Comparison of ENCODE assay signal across 28 mouse cellular contexts in genomic region chr19:59190431-59191122, GRCm38 (mm10). TPM values are rescaled to one million over a fixed set of nuclear protein-coding genes. Genes with fewer than 3 reads are reported as not detected.
DNase-seq lines count a peak whose midpoint lies in the region; ATAC-seq lines count a peak whose summit lies in the region.
"Had no signal": no experiment of that assay in that cellular context is flagged by ENCODE, and none has a peak within 500 bp of the region (broad histone marks: within the 10 kb centered on the region; RNA-seq: fewer than 3 reads in every experiment).

No protein-coding gene starts in this region.

- no peak for ATAC-seq in hindbrain, embryonic 11.5 days (ENCODE audit: low FRiP score)
- ATAC-seq in hindbrain, embryonic 14.5 days (ENCODE audit: low FRiP score) = no peak
- ATAC-seq in neural tube, embryonic 11.5 days (ENCODE audit: insufficient read depth, low FRiP score, low TSS enrichment) = no peak
- ATAC-seq in liver, embryonic 12.5 days = no peak

- DNase-seq in embryo, embryonic 10.5 days (ENCODE audit: low spot score) = peak; percentile 36
- DNase-seq in embryo, embryonic 10 days (ENCODE audit: low spot score) = no peak
- DNase-seq in hindbrain, embryonic 11.5 days (ENCODE audit: low spot score) = peak; percentile 39
- DNase-seq in hindbrain, embryonic 14.5 days (ENCODE audit: low spot score) = no peak
- DNase-seq in embryonic facial prominence, embryonic 10.5 days (ENCODE audit: low spot score) = peak; percentile 18
- peak; percentile 23 for DNase-seq in neural tube, embryonic 11.5 days (ENCODE audit: low spot score)
- no peak for DNase-seq in thymus, postnatal 36 days
- DNase-seq: adrenal gland, postnatal 36 days; cerebellum, adult 11 months; cerebellum, adult 9-11 months; heart, postnatal 4 days; kidney, adult 11 months; kidney, postnatal 36 days; layer of hippocampus, postnatal 36 days; liver, embryonic 13.5 days; lung, adult 2 months; lung, postnatal 14 days; right cerebral cortex, adult 18-20 months; right cerebral cortex, postnatal 4 days had no signal

- no peaks in the 10 kb centered on the region for H3K36me3 ChIP-seq in hindbrain, embryonic 11.5 days (ENCODE audit: control insufficient read depth, insufficient read depth, low read length)
- no peaks in the 10 kb centered on the region for H3K36me3 ChIP-seq in hindbrain, embryonic 14.5 days (replicated peaks; ENCODE audit: control insufficient read depth, insufficient read depth)
- H3K36me3 ChIP-seq in embryonic facial prominence, embryonic 10.5 days (replicated peaks) = no peaks in the 10 kb centered on the region
- no peaks in the 10 kb centered on the region for H3K36me3 ChIP-seq in neural tube, embryonic 11.5 days (ENCODE audit: control insufficient read depth, insufficient read depth, low read length)
- H3K36me3 ChIP-seq in liver, embryonic 12.5 days = no peaks in the 10 kb centered on the region
- H3K36me3 ChIP-seq: kidney, embryonic 15.5 days; limb, embryonic 13.5 days; liver, embryonic 13.5 days; midbrain, embryonic 12.5 days; neural tube, embryonic 12.5 days; stomach, embryonic 15.5 days had no signal

- no peak overlapping the region for H3K9ac ChIP-seq in hindbrain, embryonic 11.5 days (ENCODE audit: low read depth, low read length)
- no peak overlapping the region for H3K9ac ChIP-seq in hindbrain, embryonic 14.5 days
- H3K9ac ChIP-seq in neural tube, embryonic 11.5 days (ENCODE audit: low read length) = no peak overlapping the region
- H3K9ac ChIP-seq in liver, embryonic 12.5 days = no peak overlapping the region
- H3K9ac ChIP-seq: kidney, embryonic 15.5 days; limb, embryonic 13.5 days; liver, embryonic 13.5 days; midbrain, embryonic 12.5 days; neural tube, embryonic 12.5 days; stomach, embryonic 15.5 days had no signal

- no peak overlapping the region for H3K4me3 ChIP-seq in hindbrain, embryonic 11.5 days (ENCODE audit: low read depth, low read length)
- no peak overlapping the region for H3K4me3 ChIP-seq in hindbrain, embryonic 14.5 days (replicated peaks; ENCODE audit: low read length)
- peak overlapping the region; percentile 14; the same call in 1 of the 2 replicates for H3K4me3 ChIP-seq in embryonic facial prominence, embryonic 10.5 days
- H3K4me3 ChIP-seq in neural tube, embryonic 11.5 days (ENCODE audit: low read depth, low read length) = no peak overlapping the region
- no peak overlapping the region for H3K4me3 ChIP-seq in liver, embryonic 12.5 days
- H3K4me3 ChIP-seq: kidney, embryonic 15.5 days; limb, embryonic 13.5 days; liver, embryonic 13.5 days; midbrain, embryonic 12.5 days; neural tube, embryonic 12.5 days; stomach, embryonic 15.5 days had no signal

- no peak overlapping the region for H3K4me2 ChIP-seq in hindbrain, embryonic 11.5 days (replicated peaks; ENCODE audit: low read depth, low read length)
- H3K4me2 ChIP-seq in hindbrain, embryonic 14.5 days (replicated peaks) = no peak overlapping the region
- H3K4me2 ChIP-seq in neural tube, embryonic 11.5 days (ENCODE audit: low read depth) = no peak overlapping the region
- H3K4me2 ChIP-seq in liver, embryonic 12.5 days = no peak overlapping the region
- H3K4me2 ChIP-seq: kidney, embryonic 15.5 days; limb, embryonic 13.5 days; liver, embryonic 13.5 days; midbrain, embryonic 12.5 days; neural tube, embryonic 12.5 days; stomach, embryonic 15.5 days had no signal

- H3K4me1 ChIP-seq in hindbrain, embryonic 11.5 days (replicated peaks; ENCODE audit: control insufficient read depth, insufficient read depth, low read length) = no peaks in the 10 kb centered on the region
- no peaks in the 10 kb centered on the region for H3K4me1 ChIP-seq in hindbrain, embryonic 14.5 days (replicated peaks; ENCODE audit: control insufficient read depth, insufficient read depth, low read length)
- H3K4me1 ChIP-seq in embryonic facial prominence, embryonic 10.5 days = peaks cover 9% of the 10 kb centered on the region; the same call in 1 of the 2 replicates
- peaks cover 2% of the 10 kb centered on the region; the same call in 1 of the 2 replicates for H3K4me1 ChIP-seq in neural tube, embryonic 11.5 days (ENCODE audit: control insufficient read depth, insufficient read depth, low read length)
- no peaks in the 10 kb centered on the region; the same call in 1 of the 2 replicates for H3K4me1 ChIP-seq in liver, embryonic 12.5 days
- H3K4me1 ChIP-seq: neural tube, embryonic 12.5 days had no signal

- WGBS in hindbrain, embryonic 11.5 days = 1% methylated on average over 8 of the region's 8 CpGs
- WGBS in hindbrain, embryonic 14.5 days = 2% methylated on average over 8 of the region's 8 CpGs
- WGBS in embryonic facial prominence, embryonic 10.5 days = 1% methylated on average over 8 of the region's 8 CpGs
- under 1% methylated on average over 8 of the region's 8 CpGs for WGBS in neural tube, embryonic 11.5 days
- 6% methylated on average over 8 of the region's 8 CpGs for WGBS in liver, embryonic 12.5 days (ENCODE audit: insufficient replicate concordance)

- no peak overlapping the region for H3K27ac ChIP-seq in hindbrain, embryonic 11.5 days (ENCODE audit: low read depth, low read length)
- H3K27ac ChIP-seq in hindbrain, embryonic 14.5 days = no peak overlapping the region
- no peak overlapping the region for H3K27ac ChIP-seq in embryonic facial prominence, embryonic 10.5 days (replicated peaks)
- H3K27ac ChIP-seq in neural tube, embryonic 11.5 days (ENCODE audit: low read depth, low read length) = no peak overlapping the region
- no peak overlapping the region for H3K27ac ChIP-seq in liver, embryonic 12.5 days
- H3K27ac ChIP-seq: kidney, embryonic 15.5 days; limb, embryonic 13.5 days; liver, embryonic 13.5 days; midbrain, embryonic 12.5 days; neural tube, embryonic 12.5 days; stomach, embryonic 15.5 days had no signal

- H3K9me3 ChIP-seq in hindbrain, embryonic 11.5 days (ENCODE audit: control insufficient read depth, low read length) = no peaks in the 10 kb centered on the region
- H3K9me3 ChIP-seq in hindbrain, embryonic 14.5 days (ENCODE audit: control insufficient read depth, low read length) = no peaks in the 10 kb centered on the region
- no peaks in the 10 kb centered on the region for H3K9me3 ChIP-seq in embryonic facial prominence, embryonic 10.5 days
- H3K9me3 ChIP-seq in neural tube, embryonic 11.5 days (ENCODE audit: control insufficient read depth, low read length) = no peaks in the 10 kb centered on the region
- H3K9me3 ChIP-seq in liver, embryonic 12.5 days (replicated peaks) = no peaks in the 10 kb centered on the region
- H3K9me3 ChIP-seq: kidney, embryonic 15.5 days; limb, embryonic 13.5 days; liver, embryonic 13.5 days; midbrain, embryonic 12.5 days; neural tube, embryonic 12.5 days; stomach, embryonic 15.5 days had no signal

- peaks cover 81% of the 10 kb centered on the region for H3K27me3 ChIP-seq in hindbrain, embryonic 11.5 days (ENCODE audit: control insufficient read depth, insufficient read depth, low read length)
- H3K27me3 ChIP-seq in hindbrain, embryonic 14.5 days (ENCODE audit: control insufficient read depth, insufficient read depth, low read length) = peaks cover 96% of the 10 kb centered on the region
- peaks cover 100% of the 10 kb centered on the region for H3K27me3 ChIP-seq in embryonic facial prominence, embryonic 10.5 days (replicated peaks; ENCODE audit: low read depth, poor library complexity, severe bottlenecking)
- peaks cover 85% of the 10 kb centered on the region for H3K27me3 ChIP-seq in neural tube, embryonic 11.5 days (ENCODE audit: control insufficient read depth, insufficient read depth, low read length)
- H3K27me3 ChIP-seq in liver, embryonic 12.5 days (replicated peaks) = peaks cover 84% of the 10 kb centered on the region

RNA-seq across cellular contexts. Expression of gene Vax1, which starts 20.7 kb away (rescaled TPM):
- polyA plus RNA-seq in hindbrain, embryonic 11.5 days (2014; fragmentation: Nextera tagmentation; extraction: Ambion mirVana) = 0.14 TPM in 1 of 2 replicates, not detected in the other
- not detected in 2 replicates for polyA plus RNA-seq in hindbrain, embryonic 14.5 days (2014; fragmentation: Nextera tagmentation; extraction: Ambion mirVana)
- polyA plus RNA-seq in embryonic facial prominence, embryonic 10.5 days (2016; fragmentation: Nextera tagmentation; extraction: Ambion mirVana) = 1.2 and 1.7 TPM in 2 replicates
- polyA plus RNA-seq in neural tube, embryonic 11.5 days (2014; fragmentation: Nextera tagmentation; extraction: Ambion mirVana) = not detected in 2 replicates
- not detected in 2 replicates for polyA plus RNA-seq in liver, embryonic 12.5 days (2016; fragmentation: Nextera tagmentation; extraction: Ambion mirVana)
- polyA plus RNA-seq: heart, embryonic 16.5 days; kidney, embryonic 15.5 days; liver, embryonic 13.5 days; lung, adult 2 months; neural tube, embryonic 12.5 days; stomach, embryonic 15.5 days; thymus, postnatal 0 days had no signal

RNA-seq across cellular contexts. Expression of gene Kcnk18, which starts 28.4 kb away (rescaled TPM):
- not detected in 2 replicates for polyA plus RNA-seq in hindbrain, embryonic 11.5 days (2014; fragmentation: Nextera tagmentation; extraction: Ambion mirVana)
- polyA plus RNA-seq in hindbrain, embryonic 14.5 days (2014; fragmentation: Nextera tagmentation; extraction: Ambion mirVana) = not detected in 2 replicates
- 0.04 TPM in 1 of 2 replicates, not detected in the other for polyA plus RNA-seq in embryonic facial prominence, embryonic 10.5 days (2016; fragmentation: Nextera tagmentation; extraction: Ambion mirVana)
- polyA plus RNA-seq in neural tube, embryonic 11.5 days (2014; fragmentation: Nextera tagmentation; extraction: Ambion mirVana) = not detected in 2 replicates
- not detected in 2 replicates for polyA plus RNA-seq in liver, embryonic 12.5 days (2016; fragmentation: Nextera tagmentation; extraction: Ambion mirVana)
- polyA plus RNA-seq: cortical plate, adult 2 months; heart, embryonic 16.5 days; kidney, embryonic 15.5 days; liver, embryonic 13.5 days; lung, adult 2 months; midbrain, embryonic 12.5 days; neural tube, embryonic 12.5 days; stomach, embryonic 15.5 days; thymus, postnatal 0 days had no signal

Comparison
In these comparisons a context has a peak if more than half of its experiments do, and no peak if none do; other contexts are left out.
1. DNase-seq: peak in embryo, embryonic 10.5 days (single experiment), hindbrain, embryonic 11.5 days (single experiment), embryonic facial prominence, embryonic 10.5 days (single experiment) and neural tube, embryonic 11.5 days (single experiment); none in embryo, embryonic 10 days (single experiment), hindbrain, embryonic 14.5 days (single experiment) and thymus, postnatal 36 days (0 of 2).